Comparison of ENCODE assay signal across 33 mouse cellular contexts in the genomic region with DNA sequence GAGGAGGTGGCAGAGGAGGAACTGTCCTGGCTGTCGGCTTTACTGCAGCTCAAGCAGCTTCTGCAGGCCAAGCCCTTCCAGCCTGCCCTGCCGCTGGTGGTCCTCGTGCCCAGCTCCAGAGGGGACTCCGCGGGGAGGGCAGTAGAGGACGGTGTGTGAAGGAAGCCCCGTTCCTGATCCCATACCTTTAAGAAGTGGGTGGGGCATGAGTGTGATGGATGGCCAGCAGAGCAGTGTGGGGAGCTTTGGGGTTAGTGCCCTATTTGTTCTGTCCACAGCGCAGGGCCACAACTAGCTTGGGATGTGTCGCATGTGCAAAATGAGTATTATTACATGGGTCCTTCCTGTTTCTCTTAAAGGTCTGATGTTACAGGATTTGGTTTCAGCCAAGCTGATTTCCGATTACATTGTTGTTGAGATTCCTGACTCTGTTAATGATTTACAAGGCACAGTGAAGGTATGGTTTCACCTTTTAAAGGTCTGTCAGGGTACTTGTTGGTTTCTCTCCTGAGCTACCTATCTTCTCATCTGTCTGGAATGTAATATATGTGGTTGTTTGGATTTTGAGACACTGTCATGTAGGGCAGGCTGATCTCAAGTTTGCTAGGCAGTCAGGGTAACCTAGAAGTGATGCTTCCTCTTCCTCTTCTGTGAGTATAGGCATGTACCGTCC. TPM values are rescaled to one million over a fixed set of nuclear protein-coding genes. Genes with fewer than 3 reads are reported as not detected.
A peak's percentile ranks its signal among the peaks of the same experiment; 100 is the strongest.
DNase-seq lines count a peak whose midpoint lies in the region; ATAC-seq and TF ChIP-seq lines count a peak whose summit lies in the region.
"Had no signal": no experiment of that assay in that cellular context is flagged by ENCODE, and none has a peak within 500 bp of the region (broad histone marks: within the 10 kb centered on the region; RNA-seq: fewer than 3 reads in every experiment).

No protein-coding gene starts in this region.

- no peaks in the 10 kb centered on the region for H3K27me3 ChIP-seq in liver, embryonic 11.5 days (replicated peaks; ENCODE audit: control insufficient read depth, insufficient read depth, low read length)
- H3K27me3 ChIP-seq in liver, embryonic 12.5 days (replicated peaks), result no peaks in the 10 kb centered on the region
- H3K27me3 ChIP-seq in intestine, embryonic 16.5 days (replicated peaks; ENCODE audit: control insufficient read depth, insufficient read depth, low read length), result no peaks in the 10 kb centered on the region
- H3K27me3 ChIP-seq in liver, postnatal 0 days (ENCODE audit: insufficient read depth, low read length), result no peaks in the 10 kb centered on the region
- H3K27me3 ChIP-seq in stomach, embryonic 16.5 days (ENCODE audit: control insufficient read depth, insufficient read depth, low read length), result no peaks in the 10 kb centered on the region
- H3K27me3 ChIP-seq in forebrain, embryonic 10.5 days (ENCODE audit: poor library complexity, severe bottlenecking), result no peaks in the 10 kb centered on the region
- H3K27me3 ChIP-seq: embryonic facial prominence, embryonic 15.5 days; forebrain, embryonic 13.5 days; heart, embryonic 15.5 days; hindbrain, embryonic 12.5 days; limb, embryonic 15.5 days; midbrain, embryonic 13.5 days; neural tube, embryonic 13.5 days had no signal

- no peak for TF ChIP-seq CTCF in liver, postnatal 0 days (IDR thresholded peaks at IDR 0.05; ENCODE audit: low read depth)

- H3K4me1 ChIP-seq in liver, embryonic 11.5 days (replicated peaks; ENCODE audit: control insufficient read depth, insufficient read depth, low read length), result no peaks in the 10 kb centered on the region
- peaks cover 14% of the 10 kb centered on the region for H3K4me1 ChIP-seq in liver, embryonic 12.5 days
- no peaks in the 10 kb centered on the region for H3K4me1 ChIP-seq in intestine, embryonic 16.5 days (ENCODE audit: control insufficient read depth, insufficient read depth, low read length)
- no peaks in the 10 kb centered on the region for H3K4me1 ChIP-seq in liver, postnatal 0 days (ENCODE audit: insufficient read depth)
- no peaks in the 10 kb centered on the region for H3K4me1 ChIP-seq in stomach, embryonic 16.5 days (ENCODE audit: control insufficient read depth, insufficient read depth, low read length)
- no peaks in the 10 kb centered on the region for H3K4me1 ChIP-seq in forebrain, embryonic 10.5 days
- H3K4me1 ChIP-seq: embryonic facial prominence, embryonic 10.5 days; embryonic facial prominence, embryonic 15.5 days; forebrain, embryonic 13.5 days; heart, embryonic 15.5 days; hindbrain, embryonic 12.5 days; limb, embryonic 10.5 days; limb, embryonic 15.5 days; midbrain, embryonic 13.5 days; neural tube, embryonic 13.5 days had no signal

- 88% methylated on average over 11 of the region's 11 CpGs for WGBS in liver, embryonic 11.5 days
- 85% methylated on average over 11 of the region's 11 CpGs for whole genome bisulfite sequencing in liver, embryonic 12.5 days (ENCODE audit: insufficient replicate concordance)
- 54% methylated on average over 11 of the region's 11 CpGs for WGBS in intestine, embryonic 16.5 days
- WGBS in liver, postnatal 0 days (ENCODE audit: insufficient replicate concordance), result 72% methylated on average over 11 of the region's 11 CpGs
- WGBS in stomach, embryonic 16.5 days, result 63% methylated on average over 11 of the region's 11 CpGs
- WGBS in forebrain, embryonic 10.5 days, result 93% methylated on average over 11 of the region's 11 CpGs

- peaks cover 57% of the 10 kb centered on the region for H3K36me3 ChIP-seq in liver, embryonic 11.5 days (ENCODE audit: control insufficient read depth, insufficient read depth, low read length)
- H3K36me3 ChIP-seq in liver, embryonic 12.5 days, result peaks cover 94% of the 10 kb centered on the region
- peaks cover 8% of the 10 kb centered on the region for H3K36me3 ChIP-seq in intestine, embryonic 16.5 days (ENCODE audit: control insufficient read depth, insufficient read depth, low read length)
- H3K36me3 ChIP-seq in liver, postnatal 0 days (replicated peaks; ENCODE audit: insufficient read depth, low read length), result peaks cover 67% of the 10 kb centered on the region
- H3K36me3 ChIP-seq in stomach, embryonic 16.5 days (ENCODE audit: control insufficient read depth, insufficient read depth, low read length), result peaks cover 18% of the 10 kb centered on the region
- H3K36me3 ChIP-seq in forebrain, embryonic 10.5 days (replicated peaks), result peaks cover 92% of the 10 kb centered on the region

- no peak for DNase-seq in liver, embryonic 11.5 days (ENCODE audit: low spot score)
- DNase-seq in liver, postnatal 0 days, result no peak
- DNase-seq in heart, adult 18-20 months, result no peak
- no peak for DNase-seq in MN1 (ENCODE audit: low spot score)
- DNase-seq in forebrain, embryonic 10.5 days (ENCODE audit: extremely low spot score, low spot score), result no peak
- DNase-seq: adrenal gland, adult 8-10 months; cerebellum, adult 2 months; cerebellum, postnatal 14 days; gastrocnemius, postnatal 14 days; kidney, adult 9 months; kidney, postnatal 4 days; layer of hippocampus, postnatal 36 days; lung, embryonic 14.5 days; lung, postnatal 14 days; thymus, adult 18-20 months; thymus, postnatal 25 days had no signal

- no peak overlapping the region for H3K4me3 ChIP-seq in liver, embryonic 11.5 days (ENCODE audit: low read depth, low read length)
- H3K4me3 ChIP-seq in liver, embryonic 12.5 days, result no peak overlapping the region
- no peak overlapping the region for H3K4me3 ChIP-seq in intestine, embryonic 16.5 days (ENCODE audit: low read length)
- H3K4me3 ChIP-seq in liver, postnatal 0 days (ENCODE audit: low read depth, low read length), result no peak overlapping the region
- no peak overlapping the region for H3K4me3 ChIP-seq in stomach, embryonic 16.5 days (replicated peaks; ENCODE audit: low read length)
- H3K4me3 ChIP-seq in forebrain, embryonic 10.5 days, result no peak overlapping the region
- H3K4me3 ChIP-seq: embryonic facial prominence, embryonic 10.5 days; embryonic facial prominence, embryonic 15.5 days; forebrain, embryonic 13.5 days; heart, embryonic 10.5 days; heart, embryonic 15.5 days; hindbrain, embryonic 12.5 days; limb, embryonic 10.5 days; limb, embryonic 15.5 days; midbrain, embryonic 13.5 days; neural tube, embryonic 13.5 days had no signal

- 0 out of 2 replicates have a peak, but pooled peaks have one; percentile 10 for ATAC-seq in liver, embryonic 11.5 days (replicated peaks; ENCODE audit: low FRiP score)
- no peak for ATAC-seq in liver, embryonic 12.5 days
- ATAC-seq in intestine, embryonic 16.5 days, result peak; percentile 81
- peak; percentile 64 for ATAC-seq in liver, postnatal 0 days
- peak; percentile 25; the same call in 1 of the 2 replicates for ATAC-seq in stomach, embryonic 16.5 days (ENCODE audit: insufficient read depth, low FRiP score)
- ATAC-seq: CD4-positive, CD25-positive, alpha-beta regulatory T cell, adult 4 months; forebrain, embryonic 13.5 days; midbrain, embryonic 13.5 days had no signal

- no peak overlapping the region for H3K27ac ChIP-seq in liver, embryonic 11.5 days (ENCODE audit: low read depth, low read length)
- no peak overlapping the region for H3K27ac ChIP-seq in liver, embryonic 12.5 days
- H3K27ac ChIP-seq in intestine, embryonic 16.5 days (ENCODE audit: low read length), result no peak overlapping the region
- H3K27ac ChIP-seq in liver, postnatal 0 days (ENCODE audit: low read depth), result no peak overlapping the region; the same call in 1 of the 2 replicates
- 0 out of 2 replicates have a peak overlapping the region, but pooled peaks have one; percentile 13 for H3K27ac ChIP-seq in stomach, embryonic 16.5 days (ENCODE audit: low read length)
- no peak overlapping the region for H3K27ac ChIP-seq in forebrain, embryonic 10.5 days
- H3K27ac ChIP-seq: embryonic facial prominence, embryonic 10.5 days; embryonic facial prominence, embryonic 15.5 days; forebrain, embryonic 13.5 days; heart, embryonic 10.5 days; heart, embryonic 15.5 days; hindbrain, embryonic 12.5 days; limb, embryonic 10.5 days; limb, embryonic 15.5 days; midbrain, embryonic 13.5 days; neural tube, embryonic 13.5 days had no signal

- no peak for TF ChIP-seq EP300 in liver, postnatal 0 days (IDR thresholded peaks at IDR 0.05; ENCODE audit: low read depth)

- no peak overlapping the region for H3K9ac ChIP-seq in liver, embryonic 11.5 days (ENCODE audit: low read depth, low read length)
- no peak overlapping the region for H3K9ac ChIP-seq in liver, embryonic 12.5 days
- no peak overlapping the region for H3K9ac ChIP-seq in intestine, embryonic 16.5 days (ENCODE audit: low read depth, low read length)
- H3K9ac ChIP-seq in liver, postnatal 0 days (replicated peaks), result no peak overlapping the region
- H3K9ac ChIP-seq in stomach, embryonic 16.5 days (ENCODE audit: low read length), result no peak overlapping the region
- H3K9ac ChIP-seq: embryonic facial prominence, embryonic 15.5 days; forebrain, embryonic 13.5 days; heart, embryonic 15.5 days; hindbrain, embryonic 12.5 days; limb, embryonic 15.5 days; lung, embryonic 14.5 days; midbrain, embryonic 13.5 days; neural tube, embryonic 13.5 days had no signal

- H3K9me3 ChIP-seq in liver, embryonic 11.5 days (ENCODE audit: control insufficient read depth, low read length), result no peaks in the 10 kb centered on the region
- H3K9me3 ChIP-seq in liver, embryonic 12.5 days (replicated peaks), result no peaks in the 10 kb centered on the region
- H3K9me3 ChIP-seq in intestine, embryonic 16.5 days (ENCODE audit: control insufficient read depth, low read length), result no peaks in the 10 kb centered on the region
- H3K9me3 ChIP-seq in liver, postnatal 0 days (ENCODE audit: low read length), result no peaks in the 10 kb centered on the region
- no peaks in the 10 kb centered on the region for H3K9me3 ChIP-seq in stomach, embryonic 16.5 days (replicated peaks; ENCODE audit: control insufficient read depth, low read length)
- no peaks in the 10 kb centered on the region for H3K9me3 ChIP-seq in forebrain, embryonic 10.5 days
- H3K9me3 ChIP-seq: embryonic facial prominence, embryonic 10.5 days; embryonic facial prominence, embryonic 15.5 days; forebrain, embryonic 13.5 days; heart, embryonic 10.5 days; heart, embryonic 15.5 days; hindbrain, embryonic 12.5 days; limb, embryonic 10.5 days; limb, embryonic 15.5 days; midbrain, embryonic 13.5 days; neural tube, embryonic 13.5 days had no signal

- H3K4me2 ChIP-seq in liver, embryonic 11.5 days, result no peak overlapping the region
- H3K4me2 ChIP-seq in liver, embryonic 12.5 days, result no peak overlapping the region
- no peak overlapping the region for H3K4me2 ChIP-seq in intestine, embryonic 16.5 days (ENCODE audit: low read depth, low read length)
- no peak overlapping the region for H3K4me2 ChIP-seq in liver, postnatal 0 days (ENCODE audit: low read depth, low read length)
- no peak overlapping the region for H3K4me2 ChIP-seq in stomach, embryonic 16.5 days (ENCODE audit: low read depth, low read length)
- H3K4me2 ChIP-seq: embryonic facial prominence, embryonic 15.5 days; forebrain, embryonic 13.5 days; heart, embryonic 15.5 days; hindbrain, embryonic 12.5 days; limb, embryonic 15.5 days; lung, embryonic 14.5 days; midbrain, embryonic 13.5 days; neural tube, embryonic 13.5 days had no signal

RNA-seq across cellular contexts. Expression of gene Lss, which starts 27.0 kb away (rescaled TPM):
- polyA plus RNA-seq in liver, embryonic 11.5 days (2014; fragmentation: Nextera tagmentation; extraction: Ambion mirVana), result 48.3 and 56.0 TPM in 2 replicates
- polyA plus RNA-seq in liver, embryonic 12.5 days (2016; fragmentation: Nextera tagmentation; extraction: Ambion mirVana), result 51.9 and 53.5 TPM in 2 replicates
- polyA plus RNA-seq in intestine, embryonic 16.5 days (2015; fragmentation: Nextera tagmentation; extraction: Ambion mirVana), result 75.6 and 76.9 TPM in 2 replicates
- 14.5 and 15.8 TPM in 2 replicates for polyA plus RNA-seq in liver, postnatal 0 days (2015; fragmentation: Nextera tagmentation; extraction: Ambion mirVana)
- polyA plus RNA-seq in stomach, embryonic 16.5 days (2015; fragmentation: Nextera tagmentation; extraction: Ambion mirVana), result 48.6 and 49.1 TPM in 2 replicates
- total RNA-seq in heart, adult 18-20 months (2021), result 1 to 10 TPM; 7.1 to 8.0 TPM
- polyA plus RNA-seq in forebrain, embryonic 10.5 days (2016; fragmentation: Nextera tagmentation; extraction: Ambion mirVana), result 63.1 and 63.5 TPM in 2 replicates

RNA-seq across cellular contexts. Expression of gene Ybey, which starts 35.5 kb away (rescaled TPM):
- 6.3 and 6.6 TPM in 2 replicates for polyA plus RNA-seq in liver, embryonic 11.5 days (2014; fragmentation: Nextera tagmentation; extraction: Ambion mirVana)
- 5.3 and 5.7 TPM in 2 replicates for polyA plus RNA-seq in liver, embryonic 12.5 days (2016; fragmentation: Nextera tagmentation; extraction: Ambion mirVana)
- 5.5 TPM in 2 replicates for polyA plus RNA-seq in intestine, embryonic 16.5 days (2015; fragmentation: Nextera tagmentation; extraction: Ambion mirVana)
- 2.5 and 2.7 TPM in 2 replicates for polyA plus RNA-seq in liver, postnatal 0 days (2015; fragmentation: Nextera tagmentation; extraction: Ambion mirVana)
- polyA plus RNA-seq in stomach, embryonic 16.5 days (2015; fragmentation: Nextera tagmentation; extraction: Ambion mirVana), result 5.6 and 6.1 TPM in 2 replicates
- 1 to 10 TPM; 3.2 to 3.5 TPM for total RNA-seq in heart, adult 18-20 months (2021)
- polyA plus RNA-seq in forebrain, embryonic 10.5 days (2016; fragmentation: Nextera tagmentation; extraction: Ambion mirVana), result 11.5 and 12.1 TPM in 2 replicates

RNA-seq across cellular contexts. Expression of gene Mcm3ap, which starts 35.7 kb away (rescaled TPM):
- 57.8 and 60.9 TPM in 2 replicates for polyA plus RNA-seq in liver, embryonic 11.5 days (2014; fragmentation: Nextera tagmentation; extraction: Ambion mirVana)
- 39.1 and 43.3 TPM in 2 replicates for polyA plus RNA-seq in liver, embryonic 12.5 days (2016; fragmentation: Nextera tagmentation; extraction: Ambion mirVana)
- 34.1 and 34.4 TPM in 2 replicates for polyA plus RNA-seq in intestine, embryonic 16.5 days (2015; fragmentation: Nextera tagmentation; extraction: Ambion mirVana)
- 14.9 and 18.2 TPM in 2 replicates for polyA plus RNA-seq in liver, postnatal 0 days (2015; fragmentation: Nextera tagmentation; extraction: Ambion mirVana)
- polyA plus RNA-seq in stomach, embryonic 16.5 days (2015; fragmentation: Nextera tagmentation; extraction: Ambion mirVana), result 38.3 and 49.3 TPM in 2 replicates
- total RNA-seq in heart, adult 18-20 months (2021), result 10 to 100 TPM; 23.1 to 27.5 TPM
- polyA plus RNA-seq in forebrain, embryonic 10.5 days (2016; fragmentation: Nextera tagmentation; extraction: Ambion mirVana), result 74.8 and 81.7 TPM in 2 replicates

RNA-seq across cellular contexts. Expression of gene 2610028H24Rik, which starts 55.5 kb away (rescaled TPM):
- not detected in 2 replicates for polyA plus RNA-seq in liver, embryonic 11.5 days (2014; fragmentation: Nextera tagmentation; extraction: Ambion mirVana)
- not detected in 2 replicates for polyA plus RNA-seq in liver, embryonic 12.5 days (2016; fragmentation: Nextera tagmentation; extraction: Ambion mirVana)
- polyA plus RNA-seq in intestine, embryonic 16.5 days (2015; fragmentation: Nextera tagmentation; extraction: Ambion mirVana), result not detected in 2 replicates
- not detected in 2 replicates for polyA plus RNA-seq in liver, postnatal 0 days (2015; fragmentation: Nextera tagmentation; extraction: Ambion mirVana)
- 0.25 TPM in 1 of 2 replicates, not detected in the other for polyA plus RNA-seq in stomach, embryonic 16.5 days (2015; fragmentation: Nextera tagmentation; extraction: Ambion mirVana)
- total RNA-seq in heart, adult 18-20 months (2021), result under 1 TPM in 1 of 2 experiments, not detected in 1; 0.62 TPM
- not detected in 2 replicates for polyA plus RNA-seq in forebrain, embryonic 10.5 days (2016; fragmentation: Nextera tagmentation; extraction: Ambion mirVana)
- total RNA-seq: adrenal gland, adult 8-10 months; adrenal gland, postnatal 4 days; granulocyte monocyte progenitor cell, adult 5-6 weeks; layer of hippocampus, postnatal 36 days had no signal
- polyA plus RNA-seq: cerebellum, adult 2 months; embryonic facial prominence, embryonic 10.5 days; forebrain, embryonic 13.5 days; heart, embryonic 10.5 days; hindbrain, embryonic 12.5 days; limb, embryonic 10.5 days; limb, embryonic 15.5 days; lung, embryonic 14.5 days; midbrain, embryonic 13.5 days; neural tube, embryonic 13.5 days had no signal

RNA-seq across cellular contexts. Expression of gene Spatc1l, which starts 57.7 kb away (rescaled TPM):
- not detected in 2 replicates for polyA plus RNA-seq in liver, embryonic 11.5 days (2014; fragmentation: Nextera tagmentation; extraction: Ambion mirVana)
- not detected in 2 replicates for polyA plus RNA-seq in liver, embryonic 12.5 days (2016; fragmentation: Nextera tagmentation; extraction: Ambion mirVana)
- not detected in 2 replicates for polyA plus RNA-seq in intestine, embryonic 16.5 days (2015; fragmentation: Nextera tagmentation; extraction: Ambion mirVana)
- not detected in 2 replicates for polyA plus RNA-seq in liver, postnatal 0 days (2015; fragmentation: Nextera tagmentation; extraction: Ambion mirVana)
- 0.21 TPM in 1 of 2 replicates, not detected in the other for polyA plus RNA-seq in stomach, embryonic 16.5 days (2015; fragmentation: Nextera tagmentation; extraction: Ambion mirVana)
- total RNA-seq in heart, adult 18-20 months (2021), result not detected
- not detected in 2 replicates for polyA plus RNA-seq in forebrain, embryonic 10.5 days (2016; fragmentation: Nextera tagmentation; extraction: Ambion mirVana)
- total RNA-seq: adrenal gland, adult 8-10 months; adrenal gland, postnatal 4 days; gastrocnemius, postnatal 14 days; granulocyte monocyte progenitor cell, adult 5-6 weeks; heart, postnatal 25 days; layer of hippocampus, postnatal 36 days had no signal
- polyA plus RNA-seq: CD4-positive, CD25-positive, alpha-beta regulatory T cell, adult 4 months; heart, embryonic 15.5 days; hindbrain, embryonic 12.5 days; limb, embryonic 10.5 days; limb, embryonic 15.5 days; lung, embryonic 14.5 days; midbrain, embryonic 13.5 days; neural tube, embryonic 13.5 days had no signal
